Mouse (Mus musculus) small intestine, adult 2 months (tissue): ENCODE data around the gene Slc30a5.

Source experiments
- CTCF ChIP-seq: fragments of 200-500 bp; IDR thresholded peaks from 2 replicates; pipeline ENCODE4 v1.5.1; 2012; ENCODE audit warnings: low read depth, mild to moderate bottlenecking, control low read depth, inconsistent platforms, low read length, moderate library complexity, mixed read lengths; ENCODE audit not compliant: insufficient replicate concordance, insufficient read length; ENCODE audit errors: extremely low read depth
- POLR2A ChIP-seq: fragments of 200-500 bp; IDR thresholded peaks from 2 replicates; pipeline ENCODE4 v1.6.1; 2012; ENCODE audit warnings: low read depth, mild to moderate bottlenecking, control low read depth, inconsistent platforms, low read length, moderate library complexity

- TF ChIP-seq POLR2A: no peak
- no peak for TF ChIP-seq CTCF
These were observed 2.1 kb downstream of the Slc30a5 start for GRCm38 (mm10) chr13:100831123-100831522.
